Mouse (Mus musculus) C2C12 (cell line): ENCODE data around the gene Ccdc93. TPM values are rescaled to one million over a fixed set of nuclear protein-coding genes. Genes with fewer than 3 reads are reported as not detected.

Experiments used
- H3K27me3 ChIP-seq: one replicate; pipeline ENCODE4 v1.6.1; 2011; ENCODE audit not compliant: control insufficient read depth, insufficient read depth, insufficient read length
- H3K36me3 ChIP-seq: one replicate; pipeline ENCODE4 v1.6.1; 2011; ENCODE audit not compliant: control insufficient read depth, insufficient read depth
- H3K4me3 ChIP-seq: one replicate; pipeline ENCODE4 v1.5.1; 2011; ENCODE audit warnings: mild to moderate bottlenecking, control low read depth; ENCODE audit not compliant: poor library complexity, insufficient read depth, severe bottlenecking
- H3K79me2 ChIP-seq: one replicate; pipeline ENCODE4 v1.6.1; 2011; ENCODE audit not compliant: control insufficient read depth, insufficient read depth
- H3K79me3 ChIP-seq: one replicate; pipeline ENCODE4 v1.6.1; 2011; ENCODE audit warnings: low read depth, control low read depth
- H3ac ChIP-seq: one replicate; pipeline ENCODE3; 2011; ENCODE audit warnings: low read depth; ENCODE audit not compliant: control insufficient read depth, insufficient read length
- CEBPB ChIP-seq: IDR thresholded peaks from one replicate; pipeline ENCODE4 v1.6.1; 2011; ENCODE audit warnings: low read depth, mild to moderate bottlenecking, control low read depth, moderate library complexity
- CTCF ChIP-seq: IDR thresholded peaks from one replicate; pipeline ENCODE4 v1.5.1; 2011; ENCODE audit not compliant: control insufficient read depth, insufficient read depth, insufficient read length
- FOSL1 ChIP-seq: IDR thresholded peaks from one replicate; pipeline ENCODE4 v1.8.0; 2011; ENCODE audit warnings: mild to moderate bottlenecking, low read length; ENCODE audit not compliant: poor library complexity, insufficient read depth, severe bottlenecking
- MAX ChIP-seq: IDR thresholded peaks from one replicate; pipeline ENCODE4 v1.6.1; 2011; ENCODE audit warnings: mild to moderate bottlenecking, control low read depth
- MYOD1 ChIP-seq: IDR thresholded peaks from one replicate; pipeline ENCODE4 v1.6.1; 2011; ENCODE audit warnings: low read depth; ENCODE audit not compliant: control insufficient read depth, insufficient read length
- MYOG ChIP-seq: IDR thresholded peaks from one replicate; pipeline ENCODE4 v1.6.1; 2011; ENCODE audit not compliant: control insufficient read depth, insufficient read length; ENCODE audit errors: extremely low read depth
- USF1 ChIP-seq: IDR thresholded peaks from one replicate; pipeline ENCODE4 v1.6.1; 2011; ENCODE audit warnings: low read depth, mild to moderate bottlenecking, control low read depth, moderate library complexity
- polyA plus RNA-seq: library from polyadenylated mRNA; unstranded; fragments of >200 nt; fragmentation: generic; extraction: Trizol; gene quantifications from one replicate; pipeline ENCODE4 v1.2.1, GENCODE M21; 2012; ENCODE audit warnings: missing spikeins

Ccdc93 gene
- polyA plus RNA-seq, 1 experiment, result 8.4 TPM

DNA sequence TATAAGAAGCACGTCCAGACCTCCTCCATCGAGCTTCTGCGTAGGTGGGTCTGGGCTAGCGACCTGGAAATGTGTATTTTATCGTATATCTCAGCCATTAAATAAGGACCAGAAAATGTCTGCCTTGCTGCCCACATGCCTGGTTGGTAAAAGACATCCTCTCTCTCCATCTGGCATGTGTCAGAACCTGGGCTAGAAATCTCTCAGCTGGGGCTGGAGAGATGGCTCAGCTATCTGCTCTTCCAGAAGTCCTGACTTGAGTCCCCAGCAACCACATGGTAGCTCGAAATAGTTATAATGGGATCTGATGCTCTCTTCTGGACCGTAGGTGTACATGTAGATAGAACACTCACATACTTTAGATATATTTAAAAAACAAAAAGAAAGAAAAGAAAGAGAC is 5.1 kb downstream of the Ccdc93 start:
- TF ChIP-seq FOSL1 (no peak), USF1 (no peak), MYOG (no peak), MYOD1 (no peak), CTCF (no peak)
- Histone ChIP-seq H3K27me3 (no peaks in the 10 kb centered on the region), H3ac (no peak overlapping the region), H3K36me3 (peaks cover 29% of the 10 kb centered on the region), H3K79me3 (peaks cover 11% of the 10 kb centered on the region), H3K4me3 (no peak overlapping the region), H3K79me2 (peaks cover 20% of the 10 kb centered on the region)

DNA sequence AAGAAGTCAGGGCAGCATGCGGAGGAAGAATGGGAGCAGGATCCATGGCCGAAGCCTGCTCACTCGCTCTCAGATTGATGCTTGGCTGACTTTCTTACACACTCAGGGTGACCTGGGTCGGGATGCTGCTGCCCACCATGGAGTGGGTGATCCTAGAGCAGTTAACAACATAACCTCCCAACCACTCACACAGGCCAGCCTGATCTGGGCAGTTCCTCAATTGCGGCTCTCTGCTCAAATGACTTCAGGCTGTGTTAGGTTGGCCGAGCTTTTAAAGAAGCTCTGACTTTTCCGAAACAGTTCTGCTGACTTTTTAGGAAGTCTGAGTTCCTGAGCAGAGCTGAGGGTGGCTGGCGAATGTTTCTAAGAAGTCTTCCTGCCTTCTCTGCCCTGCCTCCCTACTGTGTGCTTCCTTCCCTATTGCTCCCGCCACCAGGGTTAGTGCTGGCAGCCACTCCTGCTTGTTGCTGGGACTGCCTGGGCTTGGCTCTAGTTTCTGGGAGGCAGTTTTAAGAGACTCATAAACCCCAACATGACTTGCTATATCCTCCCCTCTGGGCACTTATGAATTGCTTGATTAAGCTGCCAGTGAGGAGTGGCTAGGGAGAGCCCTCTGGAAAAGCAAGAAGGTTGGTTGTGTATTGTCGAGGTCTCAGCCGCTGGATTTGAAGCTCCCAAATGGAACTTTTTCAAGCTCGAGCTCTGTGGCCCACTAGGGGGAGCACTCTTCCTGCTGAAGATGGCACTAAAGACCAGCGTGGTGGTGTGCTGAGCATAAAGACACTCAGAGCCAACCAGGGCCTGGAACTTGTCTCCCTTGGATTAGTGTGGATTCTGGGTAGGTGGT is 9.9 kb downstream of the Ccdc93 start:
- Histone ChIP-seq H3K36me3 (peaks cover 50% of the 10 kb centered on the region), H3ac (no peak overlapping the region), H3K4me3 (no peak overlapping the region), H3K27me3 (no peaks in the 10 kb centered on the region), H3K79me2 (no peaks in the 10 kb centered on the region), H3K79me3 (no peaks in the 10 kb centered on the region)
- TF ChIP-seq USF1 (no peak), CTCF (peak; percentile 43)

DNA sequence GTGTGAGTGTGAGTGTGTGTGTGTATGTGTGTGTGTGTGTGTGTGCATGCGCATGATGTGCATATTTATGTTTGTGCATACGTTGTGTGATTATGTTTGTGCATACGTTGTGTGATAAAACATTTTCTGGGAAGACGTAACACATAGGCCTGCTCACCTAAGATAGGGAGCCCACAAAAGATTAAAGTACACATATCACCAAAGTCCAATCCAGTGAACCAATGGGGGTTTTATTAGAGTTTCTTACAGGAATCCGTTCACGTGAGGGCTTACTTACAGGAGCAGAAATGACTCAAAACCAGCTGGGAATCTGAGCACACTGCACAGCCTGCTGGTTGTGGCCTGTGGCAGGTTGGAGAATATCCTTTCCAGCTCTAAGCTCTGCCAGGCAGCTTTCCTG is 13.3 kb downstream of the Ccdc93 start:
- Histone ChIP-seq H3K79me3 (no peaks in the 10 kb centered on the region), H3ac (no peak overlapping the region), H3K36me3 (peaks cover 54% of the 10 kb centered on the region), H3K27me3 (no peaks in the 10 kb centered on the region), H3K79me2 (no peaks in the 10 kb centered on the region), H3K4me3 (no peak overlapping the region)
- TF ChIP-seq USF1 (no peak), MAX (no peak)

DNA sequence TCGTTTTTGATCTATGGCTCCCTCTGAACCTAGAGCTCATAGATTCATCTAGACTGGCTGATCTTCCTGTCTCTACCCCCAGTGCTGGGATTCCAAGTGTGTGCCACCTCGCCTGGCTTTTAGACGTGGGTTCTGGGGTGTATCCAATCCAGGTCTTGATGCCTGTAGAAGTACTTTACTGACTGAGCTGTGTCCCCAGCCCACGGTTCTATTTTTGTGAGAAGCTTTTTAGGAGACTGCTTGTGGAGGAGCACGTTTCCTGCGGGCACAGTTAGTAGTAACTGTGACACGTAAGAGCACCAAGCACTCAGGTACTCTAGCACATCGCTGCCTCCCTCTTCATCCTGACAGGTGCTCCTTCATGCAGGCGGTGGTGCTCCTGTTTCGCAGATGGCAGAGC is 16.4 kb downstream of the Ccdc93 start:
- Histone ChIP-seq H3ac (no peak overlapping the region), H3K79me2 (no peaks in the 10 kb centered on the region), H3K36me3 (peaks cover 45% of the 10 kb centered on the region), H3K79me3 (no peaks in the 10 kb centered on the region), H3K27me3 (no peaks in the 10 kb centered on the region), H3K4me3 (no peak overlapping the region)
- no peak for TF ChIP-seq CEBPB
- no peak for TF ChIP-seq FOSL1
- no peak for TF ChIP-seq USF1
- TF ChIP-seq MAX, result no peak
- no peak for TF ChIP-seq MYOD1
- no peak for TF ChIP-seq MYOG
- no peak for TF ChIP-seq CTCF

DNA sequence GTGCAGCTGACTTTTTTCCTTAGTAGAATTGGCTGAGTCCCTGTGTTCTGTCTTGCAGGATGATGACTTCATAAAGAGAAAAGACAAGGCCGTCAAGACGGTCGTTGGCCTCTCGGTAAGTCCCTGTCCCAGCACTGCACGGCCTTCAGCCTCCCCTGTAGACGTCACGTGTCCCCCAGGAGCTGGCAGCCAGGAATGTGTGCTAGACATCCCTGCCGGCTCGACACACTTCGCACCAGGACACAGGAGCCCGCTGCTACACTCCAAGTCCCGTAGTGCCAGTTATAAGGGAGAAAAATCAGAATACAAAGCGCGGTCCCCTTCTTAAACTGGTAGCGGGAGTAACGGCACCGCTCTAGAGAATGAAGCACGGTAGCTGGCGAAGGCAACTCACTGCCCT is 17.3 kb downstream of the Ccdc93 start:
- Histone ChIP-seq H3K79me3 (no peaks in the 10 kb centered on the region), H3ac (no peak overlapping the region), H3K79me2 (no peaks in the 10 kb centered on the region), H3K36me3 (peaks cover 45% of the 10 kb centered on the region), H3K4me3 (no peak overlapping the region), H3K27me3 (no peaks in the 10 kb centered on the region)
- TF ChIP-seq FOSL1 (no peak), MYOD1 (no peak), CEBPB (no peak), MYOG (no peak), CTCF (no peak), USF1 (no peak), MAX (no peak)

DNA sequence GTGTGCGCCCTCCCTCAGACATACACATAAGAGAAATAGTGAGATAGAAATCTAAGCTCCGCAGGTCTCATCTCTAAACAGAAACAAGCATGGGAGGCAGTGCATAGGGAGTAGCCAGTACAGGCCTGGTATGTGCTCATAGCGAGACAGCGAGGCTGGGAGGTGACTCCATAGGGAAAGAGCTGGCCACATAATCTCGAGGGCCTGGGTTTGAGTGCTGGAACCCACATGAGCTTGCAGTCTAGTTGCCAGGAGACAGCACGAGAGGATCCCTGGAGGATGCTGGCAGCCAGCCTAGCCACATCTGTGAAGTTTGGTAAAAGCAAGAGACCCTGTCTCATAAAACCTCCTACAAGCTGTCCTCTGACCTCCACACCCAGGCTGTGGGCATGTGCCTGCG is 20.2 kb downstream of the Ccdc93 start:
- Histone ChIP-seq H3K79me2 (no peaks in the 10 kb centered on the region), H3K36me3 (peaks cover 41% of the 10 kb centered on the region), H3ac (no peak overlapping the region), H3K4me3 (no peak overlapping the region), H3K79me3 (no peaks in the 10 kb centered on the region), H3K27me3 (no peaks in the 10 kb centered on the region)
- TF ChIP-seq MAX, result no peak
- no peak for TF ChIP-seq MYOG
- TF ChIP-seq FOSL1, result no peak
- TF ChIP-seq USF1, result no peak
- TF ChIP-seq MYOD1, result no peak
- no peak for TF ChIP-seq CEBPB
- no peak for TF ChIP-seq CTCF
